Mouse (Mus musculus) cerebellum, adult 2 months (tissue): ENCODE measurements around the gene Ypel2.

Experiments
- CTCF ChIP-seq: fragments of 200-500 bp; IDR thresholded peaks from 2 replicates; pipeline ENCODE4 v1.5.1; 2011; ENCODE audit warnings: low read depth, mild to moderate bottlenecking, control low read depth, low read length, moderate library complexity, borderline replicate concordance; ENCODE audit not compliant: insufficient read depth
- POLR2A ChIP-seq: fragments of 200-500 bp; IDR thresholded peaks from 2 replicates; pipeline ENCODE4 v1.6.1; 2011; ENCODE audit warnings: low read length, control low read depth, borderline replicate concordance; ENCODE audit not compliant: insufficient read depth

DNA sequence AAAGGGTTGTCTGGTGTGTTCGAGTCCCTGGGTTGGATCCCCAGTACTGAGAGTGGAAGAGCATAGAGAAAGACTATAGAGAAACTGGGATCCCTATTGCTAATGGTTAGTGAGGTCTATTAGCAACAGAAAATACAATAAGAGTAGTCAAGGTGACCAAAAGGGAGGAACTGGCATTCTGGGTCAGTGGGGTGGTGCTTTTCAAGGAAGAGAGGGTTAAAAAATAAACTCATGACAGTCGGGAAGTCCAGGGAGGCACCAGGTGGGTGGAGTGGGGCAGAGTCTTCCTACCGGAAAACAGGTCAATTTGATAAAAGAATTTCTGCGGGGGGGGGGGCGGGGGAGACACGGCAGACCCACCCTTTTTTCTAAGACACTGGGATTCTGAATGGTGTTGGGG lies 823 bp upstream of the Ypel2 start:
- TF ChIP-seq POLR2A (no peak), CTCF (no peak)
